Mouse (Mus musculus) hindbrain, embryonic 14.5 days (tissue): ENCODE data around the gene Wfdc21. TPM values are rescaled to one million over a fixed set of nuclear protein-coding genes. Genes with fewer than 3 reads are reported as not detected.

Source experiments
- ATAC-seq: fragments of 200-750 bp; cut with Nextera tagmentation; 2 replicates; pipeline ENCODE4 v1.8.0; 2017; ENCODE audit warnings: moderate number of reproducible peaks, mild to moderate bottlenecking, moderate TSS enrichment, moderate library complexity; ENCODE audit not compliant: low FRiP score
- DNase-seq: peaks from one replicate; pipeline ENCODE4 v3.0.0-alpha.2; 2015; ENCODE audit warnings: low spot score
- H3K27ac ChIP-seq: fragments of 300-500 bp; sonication (generic); 2 replicates; pipeline ENCODE4 v1.5.1; 2014; ENCODE audit warnings: mild to moderate bottlenecking, moderate library complexity
- H3K27me3 ChIP-seq: fragments of 300-500 bp; sonication (generic); 2 replicates; pipeline ENCODE4 v1.6.1; 2014; ENCODE audit warnings: mild to moderate bottlenecking, low read length, mixed read lengths; ENCODE audit not compliant: control insufficient read depth, insufficient read depth
- H3K36me3 ChIP-seq: fragments of 300-500 bp; sonication (generic); replicated peaks from 2 replicates; pipeline ENCODE4 v1.6.1; 2014; ENCODE audit not compliant: control insufficient read depth, insufficient read depth
- H3K4me1 ChIP-seq: fragments of 300-500 bp; sonication (generic); replicated peaks from 2 replicates; pipeline ENCODE4 v1.6.1; 2014; ENCODE audit warnings: antibody characterized with exemption, low read length, mixed read lengths; ENCODE audit not compliant: control insufficient read depth, insufficient read depth
- H3K4me2 ChIP-seq: fragments of 300-500 bp; sonication (generic); replicated peaks from 2 replicates; pipeline ENCODE4 v1.6.1; 2014; ENCODE audit warnings: mild to moderate bottlenecking, moderate library complexity
- H3K4me3 ChIP-seq: fragments of 300-500 bp; sonication (generic); replicated peaks from 2 replicates; pipeline ENCODE4 v1.5.1; 2014; ENCODE audit warnings: mild to moderate bottlenecking, low read length
- H3K9ac ChIP-seq: fragments of 300-500 bp; sonication (generic); 2 replicates; pipeline ENCODE4 v1.6.1; 2014
- H3K9me3 ChIP-seq: fragments of 300-500 bp; sonication (generic); 2 replicates; pipeline ENCODE4 v1.6.1; 2016; ENCODE audit warnings: low read length; ENCODE audit not compliant: control insufficient read depth
- WGBS: fragments of 180-500 bp; shearing (Covaris S2); extraction: QIAGEN DNeasy Blood & Tissue Kit; methylation state at CpG from one replicate; pipeline ENCODE4 v1.1.7; 2014; 5-methylcytosine and 5-hydroxymethylcytosine counted together
- polyA plus RNA-seq: library from polyadenylated mRNA; unstranded; fragments of >200 nt; fragmentation: Nextera tagmentation; extraction: Ambion mirVana; gene quantifications from 2 replicates; pipeline ENCODE4 v1.2.1, GENCODE M21; 2014

Gene Wfdc21
- polyA plus RNA-seq = not detected in 2 replicates

DNA sequence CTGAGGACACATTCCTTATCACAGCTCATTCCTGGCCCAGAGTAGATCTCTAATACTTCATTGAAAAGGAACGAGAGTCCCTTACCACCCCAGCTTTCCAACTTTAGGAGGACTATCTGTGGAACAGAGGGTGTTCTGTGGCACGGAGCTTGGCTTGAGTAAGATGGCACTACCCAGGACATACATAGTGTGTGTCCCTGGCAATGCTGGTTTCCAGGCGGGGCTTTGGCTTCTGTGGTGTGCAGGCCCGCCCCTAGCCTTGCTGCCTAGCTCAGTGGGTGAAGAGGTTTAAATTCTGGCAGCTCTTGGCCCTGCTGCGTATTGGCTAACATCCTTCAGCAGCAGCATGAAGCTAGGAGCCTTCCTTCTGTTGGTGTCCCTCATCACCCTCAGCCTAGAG lies at the start of gene Wfdc21:
Wfdc21 (plus strand) TSS at position 260 of the 400 bp plus-strand sequence.
- no peak within 1 kb of the TSS for H3K9ac ChIP-seq
- no peak within 1 kb of the TSS for H3K27ac ChIP-seq
- WGBS = 83% methylated on average over 5 of the region's 5 CpGs
- H3K4me3 ChIP-seq = no peak within 1 kb of the TSS
- peaks cover 23% of the 10 kb centered on the region for H3K27me3 ChIP-seq
- DNase-seq = no peak
- H3K36me3 ChIP-seq = no peaks in the 10 kb centered on the region
- H3K4me2 ChIP-seq = no peak within 1 kb of the TSS
- ATAC-seq = no peak
- H3K4me1 ChIP-seq = no peaks in the 10 kb centered on the region
- H3K9me3 ChIP-seq = no peaks in the 10 kb centered on the region

DNA sequence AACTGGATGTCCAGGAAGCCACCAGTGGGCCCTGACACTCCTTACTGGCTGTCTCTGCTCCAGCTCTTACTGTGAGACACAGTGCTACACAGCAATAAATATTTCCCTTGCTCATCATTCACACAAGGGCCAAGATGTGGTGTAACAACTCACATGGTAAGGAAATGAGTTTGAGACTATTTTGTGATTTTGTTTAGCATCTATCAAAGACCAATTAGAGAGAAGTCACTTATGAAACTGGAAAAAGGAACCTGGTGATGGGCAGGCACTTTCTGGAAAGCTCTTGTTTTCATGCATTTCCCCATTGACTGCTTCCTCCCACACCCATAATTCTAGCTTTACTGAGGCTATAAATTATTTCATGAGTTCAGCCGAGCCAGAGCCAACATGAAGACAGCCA lies 43.0 kb upstream of the Wfdc21 start, which contains the start of gene Wfdc17:
Wfdc17 (plus strand) TSS at position 287 of the 400 bp plus-strand sequence.
- Histone ChIP-seq H3K9me3 (no peaks in the 10 kb centered on the region), H3K27ac (no peak within 1 kb of the TSS), H3K9ac (no peak within 1 kb of the TSS), H3K27me3 (no peaks in the 10 kb centered on the region), H3K4me1 (no peaks in the 10 kb centered on the region), H3K4me2 (no peak within 1 kb of the TSS), H3K36me3 (no peaks in the 10 kb centered on the region), H3K4me3 (no peak within 1 kb of the TSS)
- WGBS = 86% methylated on average over 1 of the region's 1 CpGs
- DNase-seq = no peak
- ATAC-seq = no peak

DNA sequence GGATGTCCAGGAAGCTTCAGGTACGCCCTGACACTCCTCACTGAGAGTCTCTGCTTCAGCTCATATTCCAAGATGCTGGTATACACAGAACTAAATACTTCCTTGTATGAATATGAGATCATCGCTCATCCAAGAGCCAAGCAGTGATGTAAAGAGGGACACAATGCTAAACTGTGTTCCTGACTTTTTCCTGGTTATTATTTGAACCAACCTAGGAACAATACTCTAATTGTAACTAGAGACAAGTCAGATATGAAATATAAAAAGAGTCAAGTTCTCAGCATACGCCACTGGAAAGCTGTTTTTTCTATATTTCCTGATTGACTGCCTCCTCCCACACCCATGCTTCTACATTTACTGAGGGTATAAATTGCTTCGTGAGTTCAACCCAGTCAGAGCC lies 38.0 kb upstream of the Wfdc21 start, which contains the start of gene Wfdc18:
Wfdc18 (plus strand) TSS at position 301 of the 400 bp plus-strand sequence.
- DNase-seq (no peak), ATAC-seq (no peak)
- H3K4me3 ChIP-seq = no peak within 1 kb of the TSS
- no peaks in the 10 kb centered on the region for H3K27me3 ChIP-seq
- no peaks in the 10 kb centered on the region for H3K4me1 ChIP-seq
- H3K27ac ChIP-seq = no peak within 1 kb of the TSS
- no peak within 1 kb of the TSS for H3K9ac ChIP-seq
- WGBS = 72% methylated on average over 4 of the region's 4 CpGs
- no peaks in the 10 kb centered on the region for H3K36me3 ChIP-seq
- H3K4me2 ChIP-seq = no peak within 1 kb of the TSS
- no peaks in the 10 kb centered on the region for H3K9me3 ChIP-seq

DNA sequence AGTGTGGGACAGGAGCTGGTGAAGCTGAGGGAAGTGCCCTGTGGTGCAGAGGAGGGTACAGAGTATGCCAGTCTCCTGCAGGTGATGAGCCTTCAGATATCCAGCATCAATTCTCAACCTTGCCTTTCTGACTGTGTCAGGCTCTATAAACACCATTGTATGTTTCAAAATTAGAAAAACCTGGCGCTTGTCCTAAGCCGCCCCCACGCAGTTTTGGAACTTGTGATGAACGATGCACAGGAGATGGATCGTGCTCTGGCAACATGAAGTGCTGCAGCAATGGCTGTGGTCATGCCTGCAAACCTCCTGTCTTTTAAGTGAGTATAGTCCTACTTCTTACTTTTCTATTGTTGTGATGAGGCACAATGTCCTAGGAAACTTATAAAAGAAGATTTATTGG lies 37.1 kb upstream of the Wfdc21 start:
- Histone ChIP-seq H3K9me3 (no peaks in the 10 kb centered on the region), H3K4me3 (no peak overlapping the region), H3K36me3 (no peaks in the 10 kb centered on the region), H3K4me2 (no peak overlapping the region), H3K27ac (no peak overlapping the region), H3K4me1 (no peaks in the 10 kb centered on the region), H3K9ac (no peak overlapping the region), H3K27me3 (no peaks in the 10 kb centered on the region)
- DNase-seq (no peak), ATAC-seq (no peak)
- WGBS = 96% methylated on average over 5 of the region's 5 CpGs

DNA sequence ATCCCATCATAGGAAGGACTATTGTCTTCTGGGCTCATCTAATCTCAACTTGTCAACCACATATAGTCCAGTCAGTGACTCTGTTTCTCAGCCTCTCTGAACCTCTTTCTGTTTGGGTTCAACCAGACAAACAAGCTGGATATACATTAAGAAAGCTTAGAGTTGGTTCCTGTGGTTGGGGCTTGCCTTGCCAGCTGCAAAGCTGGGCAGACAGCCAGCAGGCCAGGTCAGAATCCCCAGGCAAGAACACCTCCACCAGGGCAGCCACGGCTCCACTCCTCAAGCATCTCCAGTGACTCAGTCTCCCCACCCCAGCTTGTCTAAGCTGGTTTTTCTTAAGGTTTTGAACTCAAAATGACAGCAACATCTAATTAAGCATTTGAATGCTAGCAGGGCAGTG lies 34.1 kb upstream of the Wfdc21 start:
- H3K4me2 ChIP-seq = no peak overlapping the region
- H3K9me3 ChIP-seq = no peaks in the 10 kb centered on the region
- no peaks in the 10 kb centered on the region for H3K4me1 ChIP-seq
- no peak for ATAC-seq
- no peak overlapping the region for H3K9ac ChIP-seq
- 94% methylated on average over 1 of the region's 1 CpGs for WGBS
- no peak for DNase-seq
- H3K27ac ChIP-seq = no peak overlapping the region
- no peak overlapping the region for H3K4me3 ChIP-seq
- H3K36me3 ChIP-seq = no peaks in the 10 kb centered on the region
- no peaks in the 10 kb centered on the region for H3K27me3 ChIP-seq

DNA sequence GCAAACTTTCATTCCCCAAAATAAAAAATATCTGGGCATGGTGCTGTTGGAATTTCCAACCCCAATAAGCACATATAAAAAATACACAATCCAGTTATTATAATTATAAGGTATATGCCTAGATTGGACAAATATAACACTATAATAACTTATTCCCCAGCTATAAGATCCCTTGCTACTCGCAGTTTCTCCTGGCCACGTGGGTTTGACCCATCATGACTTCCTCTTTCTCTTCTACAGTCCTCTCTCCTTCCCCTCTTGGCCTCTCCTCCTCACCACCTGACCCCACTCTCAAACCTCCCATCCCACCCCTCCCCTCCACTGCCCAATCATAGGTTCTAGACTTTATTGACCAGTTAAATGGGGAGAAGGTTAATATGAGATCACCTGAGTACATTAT lies 32.8 kb upstream of the Wfdc21 start:
- DNase-seq (no peak), ATAC-seq (no peak)
- Histone ChIP-seq H3K4me1 (no peaks in the 10 kb centered on the region), H3K4me2 (no peak overlapping the region), H3K9ac (no peak overlapping the region), H3K4me3 (no peak overlapping the region), H3K27me3 (no peaks in the 10 kb centered on the region), H3K36me3 (no peaks in the 10 kb centered on the region), H3K27ac (no peak overlapping the region), H3K9me3 (no peaks in the 10 kb centered on the region)
- 89% methylated on average over 2 of the region's 2 CpGs for WGBS

DNA sequence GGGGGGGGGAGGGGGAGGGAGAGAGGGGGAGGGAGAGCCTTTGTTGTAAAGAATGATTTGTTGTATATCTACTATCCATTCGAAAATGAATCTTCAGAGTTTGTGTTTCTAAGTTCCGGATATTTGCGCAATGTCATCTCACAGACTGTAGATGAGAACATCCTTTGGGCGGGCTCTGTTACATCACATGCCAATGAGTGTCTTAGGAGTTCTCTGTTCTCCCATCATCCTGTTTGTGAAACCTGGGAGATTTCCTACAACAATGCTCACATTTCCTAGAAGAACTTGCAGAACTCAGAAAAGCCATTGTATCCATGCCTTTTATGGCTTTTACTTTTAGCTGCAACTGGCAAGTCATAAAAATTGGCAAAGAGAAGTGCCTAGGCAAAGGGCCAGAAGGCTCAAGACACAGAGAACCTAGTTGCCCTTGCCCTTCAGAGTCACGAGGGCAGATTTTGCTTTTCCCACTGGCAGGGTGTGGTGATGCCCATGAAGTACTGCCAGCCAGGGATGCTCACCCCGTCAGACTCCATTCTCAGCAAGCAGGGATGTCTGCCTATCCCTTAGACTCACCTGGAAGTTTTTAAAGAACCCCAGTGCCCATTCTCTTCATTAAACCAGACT lies 29.6 kb upstream of the Wfdc21 start:
- no peaks in the 10 kb centered on the region for H3K36me3 ChIP-seq
- 95% methylated on average over 6 of the region's 6 CpGs for WGBS
- no peak for ATAC-seq
- no peak overlapping the region for H3K27ac ChIP-seq
- no peak overlapping the region for H3K4me3 ChIP-seq
- H3K27me3 ChIP-seq = no peaks in the 10 kb centered on the region
- no peak overlapping the region for H3K4me2 ChIP-seq
- H3K9ac ChIP-seq = no peak overlapping the region
- H3K4me1 ChIP-seq = no peaks in the 10 kb centered on the region
- DNase-seq = no peak
- no peaks in the 10 kb centered on the region for H3K9me3 ChIP-seq

DNA sequence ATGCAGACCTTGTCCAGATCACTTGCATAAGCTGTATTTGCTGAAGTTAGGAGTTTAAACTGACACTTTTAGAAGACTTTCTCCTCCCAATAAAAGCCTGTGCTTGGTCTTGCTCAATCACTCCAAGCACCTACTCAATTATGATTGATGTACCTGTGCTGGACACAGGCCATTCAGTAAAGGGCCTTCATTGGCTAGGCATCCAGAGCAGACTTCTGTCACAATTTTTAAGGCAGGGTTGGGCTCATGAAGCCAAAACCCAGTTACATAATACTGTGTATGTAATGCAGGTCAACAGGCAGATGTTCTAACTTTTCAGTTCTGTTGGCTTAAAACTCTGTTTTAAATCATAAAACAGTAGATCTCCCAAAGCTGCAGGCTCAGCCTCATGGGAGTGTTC lies 26.0 kb upstream of the Wfdc21 start:
- H3K4me1 ChIP-seq = no peaks in the 10 kb centered on the region
- no peak overlapping the region for H3K9ac ChIP-seq
- H3K9me3 ChIP-seq = no peaks in the 10 kb centered on the region
- H3K27ac ChIP-seq = no peak overlapping the region
- ATAC-seq (no peak), DNase-seq (no peak)
- no peak overlapping the region for H3K4me2 ChIP-seq
- H3K4me3 ChIP-seq = no peak overlapping the region
- no peaks in the 10 kb centered on the region for H3K36me3 ChIP-seq
- H3K27me3 ChIP-seq = no peaks in the 10 kb centered on the region

DNA sequence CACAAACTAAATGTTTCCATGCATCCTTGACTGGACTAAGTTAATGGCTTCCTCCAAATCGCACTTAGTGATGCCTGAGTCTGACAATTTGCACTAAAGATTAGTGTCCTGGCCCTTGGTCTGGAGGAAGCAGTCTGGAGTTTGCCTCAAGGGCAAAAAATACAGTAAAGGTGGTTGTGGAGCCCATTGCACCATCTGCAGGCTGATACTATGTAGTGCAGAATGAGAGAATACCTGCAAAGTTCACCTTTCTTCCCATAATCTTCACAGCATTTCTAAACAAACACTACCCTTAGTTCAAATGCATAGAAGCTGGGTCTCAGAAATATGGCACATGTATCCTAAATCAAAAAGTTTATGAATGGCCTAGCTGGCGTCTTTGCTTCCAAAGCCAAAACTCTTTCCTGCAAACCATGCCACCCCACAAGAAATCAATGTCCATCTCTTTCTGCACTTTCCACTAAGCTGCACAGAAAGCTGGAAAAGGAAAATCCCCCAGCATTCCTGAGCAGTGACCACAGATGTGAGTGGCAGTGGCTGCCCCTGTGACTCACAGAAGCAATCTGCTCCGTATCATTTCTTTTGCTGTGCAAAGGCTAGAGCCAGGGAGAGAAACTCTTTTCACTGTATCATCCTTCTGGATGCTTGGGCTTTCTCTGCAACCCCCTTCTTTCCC lies 17.8 kb upstream of the Wfdc21 start:
- no peak for ATAC-seq

More for the DNA sequence above, 17.8 kb upstream of the Wfdc21 start:
- no peak overlapping the region for H3K9ac ChIP-seq
- WGBS = 72% methylated on average over 3 of the region's 3 CpGs
- no peaks in the 10 kb centered on the region for H3K36me3 ChIP-seq
- DNase-seq = no peak
- peaks cover 3% of the 10 kb centered on the region; the same call in 1 of the 2 replicates for H3K9me3 ChIP-seq
- no peaks in the 10 kb centered on the region for H3K4me1 ChIP-seq
- H3K4me3 ChIP-seq = no peak overlapping the region
- no peaks in the 10 kb centered on the region for H3K27me3 ChIP-seq
- H3K4me2 ChIP-seq = no peak overlapping the region
- H3K27ac ChIP-seq = no peak overlapping the region
